Mouse (Mus musculus): Measurements from ENCODE around the gene Tcam1. TPM values are rescaled to one million over a fixed set of nuclear protein-coding genes. Genes with fewer than 3 reads are reported as not detected.
A peak's percentile ranks its signal among the peaks of the same experiment; 100 is the strongest.
"Not testable (repeated sequence)": the region's sequence is repeated elsewhere in the genome, so short reads cannot be mapped to it uniquely, and the experiment has no call there.

Tcam1 gene
- 0.34 and 0.43 TPM in 2 replicates for polyA plus RNA-seq (2015; fragmentation: Nextera tagmentation; extraction: Ambion mirVana)

DNA sequence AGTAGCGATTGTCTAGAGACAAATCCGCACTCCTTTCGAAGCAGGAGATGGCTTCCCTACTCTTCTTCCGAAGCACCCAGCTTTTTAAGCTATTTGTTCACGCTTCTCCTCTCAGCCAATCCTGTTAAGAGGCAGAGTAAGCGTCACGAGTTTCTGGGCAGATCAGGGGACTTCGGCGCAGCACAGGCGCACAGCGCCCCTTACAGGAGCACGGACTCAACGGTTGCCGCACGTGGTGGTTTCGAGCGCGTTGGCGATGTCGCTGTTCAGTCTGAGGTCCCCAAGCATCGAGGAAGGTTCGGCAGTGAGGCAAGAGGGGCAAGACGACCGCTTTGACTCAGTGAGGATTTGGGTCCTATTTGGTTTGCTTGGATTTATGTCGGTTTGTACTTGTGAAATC is at the start of gene Tcam1:
Gene Tcam1, plus strand, starts transcription at position 219 of the 400 bp plus-strand sequence.
- Histone ChIP-seq H3K4me3 (peak within 1 kb of the TSS; percentile 30), H3K27ac (no peak within 1 kb of the TSS), H3K36me3 (no peaks in the 10 kb centered on the region), H3K9ac (no peak within 1 kb of the TSS), H3K9me3 (no peaks in the 10 kb centered on the region), H3K27me3 (no peaks in the 10 kb centered on the region; the same call in 1 of the 2 replicates), H3K4me1 (peaks cover 35% of the 10 kb centered on the region), H3K4me2 (replicated peaks) (peak within 1 kb of the TSS; percentile 60)
- ATAC-seq (ENCODE audit: low FRiP score, low read depth), result peak; percentile 38; the same call in 1 of the 2 replicates
- 8% methylated on average over 25 of the region's 25 CpGs for WGBS

DNA sequence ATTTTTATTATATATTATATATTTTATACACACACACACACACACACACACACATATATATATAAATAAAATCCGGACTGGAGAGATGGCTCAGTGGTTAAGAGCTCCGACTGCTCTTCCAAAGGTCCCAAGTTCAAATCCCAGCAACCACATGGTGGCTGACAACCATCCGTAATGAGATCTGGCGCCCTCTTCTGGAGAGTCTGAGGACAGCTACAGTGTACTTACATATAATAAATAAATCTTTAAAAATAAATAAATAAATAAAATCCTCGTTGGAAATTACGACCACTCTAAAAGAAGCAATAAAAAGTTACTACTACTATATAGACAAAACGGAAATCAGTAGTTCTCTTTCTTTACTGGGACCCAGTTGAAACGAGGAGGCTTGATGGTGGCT is 42.5 kb upstream of the Tcam1 start:
- H3K36me3 ChIP-seq, result peaks cover 72% of the 10 kb centered on the region
- WGBS, result 66% methylated on average over 8 of the region's 8 CpGs
- not testable (repeated sequence) for H3K27ac ChIP-seq

DNA sequence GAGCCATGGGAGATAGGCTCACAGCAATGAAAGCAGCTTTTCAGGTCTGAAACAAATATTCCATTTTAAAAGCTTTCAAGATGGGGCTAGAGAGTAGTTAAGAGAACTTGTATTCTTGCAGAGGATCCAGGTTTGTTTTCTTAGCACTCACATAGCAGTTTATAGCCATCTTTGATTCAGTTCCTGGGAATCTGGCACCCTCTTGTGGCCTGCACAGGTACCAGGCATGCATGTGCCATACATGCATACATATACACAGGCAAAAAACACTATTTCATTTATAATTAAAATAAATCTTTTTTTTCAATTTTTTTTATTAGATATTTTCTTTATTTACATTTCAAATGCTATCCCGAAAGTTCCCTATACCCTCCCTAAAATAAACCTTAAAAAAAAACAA is 29.6 kb upstream of the Tcam1 start:
- H3K4me2 ChIP-seq (replicated peaks), result no peak overlapping the region
- H3K9me3 ChIP-seq, result 0 out of 2 replicates have a peak, but pooled peaks cover 4% of the 10 kb centered on the region
- no peak overlapping the region for H3K9ac ChIP-seq
- ATAC-seq (ENCODE audit: low FRiP score, low read depth), result no peak
- H3K4me1 ChIP-seq, result no peaks in the 10 kb centered on the region
- 93% methylated on average over 1 of the region's 1 CpGs for WGBS
- no peak overlapping the region for H3K4me3 ChIP-seq
- peaks cover 98% of the 10 kb centered on the region for H3K36me3 ChIP-seq
- no peak overlapping the region for H3K27ac ChIP-seq
- H3K27me3 ChIP-seq, result no peaks in the 10 kb centered on the region

More for the DNA sequence above, 42.5 kb upstream of the Tcam1 start:
- H3K4me2 ChIP-seq (replicated peaks); H3K4me3 ChIP-seq; H3K9ac ChIP-seq; ATAC-seq (ENCODE audit: low FRiP score, low read depth); H3K27me3 ChIP-seq; H3K4me1 ChIP-seq; H3K9me3 ChIP-seq: not testable (repeated sequence)

GRCm38 (mm10) chr11:106249326-106249725 is 27.1 kb upstream of the Tcam1 start:
- Histone ChIP-seq H3K4me1 (peaks cover under 1% of the 10 kb centered on the region; the same call in 1 of the 2 replicates), H3K9me3 (0 out of 2 replicates have a peak, but pooled peaks cover 4% of the 10 kb centered on the region), H3K36me3 (peaks cover 97% of the 10 kb centered on the region), H3K4me2 (replicated peaks) (no peak overlapping the region), H3K9ac (no peak overlapping the region), H3K4me3 (no peak overlapping the region), H3K27ac (no peak overlapping the region), H3K27me3 (no peaks in the 10 kb centered on the region)
- WGBS, result 87% methylated on average over 7 of the region's 7 CpGs
- ATAC-seq (ENCODE audit: low FRiP score, low read depth), result no peak

DNA sequence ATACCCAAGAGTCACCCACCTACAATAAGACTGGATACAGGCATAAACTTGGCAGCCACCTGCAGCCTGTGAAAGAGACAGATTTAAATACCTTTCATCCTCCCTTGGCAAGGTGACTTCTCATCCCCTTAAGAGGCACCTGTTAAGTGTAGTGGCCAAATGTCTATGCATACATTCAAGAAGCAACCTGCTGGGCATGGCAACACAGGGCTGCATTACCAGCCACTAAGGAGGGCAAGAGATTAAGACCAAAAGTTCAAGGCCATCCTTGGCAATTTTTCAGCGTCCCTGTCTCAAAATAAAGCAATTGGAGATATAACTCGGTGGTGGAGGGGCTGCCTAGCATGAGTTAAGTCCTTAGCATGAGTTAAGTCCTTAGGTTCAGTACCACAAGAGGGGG is 21.7 kb upstream of the Tcam1 start:
- Histone ChIP-seq H3K4me2 (replicated peaks) (peak overlapping the region; percentile 99), H3K27me3 (no peaks in the 10 kb centered on the region), H3K4me3 (peak overlapping the region; percentile 85), H3K9me3 (no peaks in the 10 kb centered on the region), H3K36me3 (peaks cover 71% of the 10 kb centered on the region), H3K27ac (no peak overlapping the region), H3K9ac (peak overlapping the region; percentile 91), H3K4me1 (peaks cover 20% of the 10 kb centered on the region)
- WGBS, result 11% methylated on average over 2 of the region's 2 CpGs
- no peak for ATAC-seq (ENCODE audit: low FRiP score, low read depth)

DNA sequence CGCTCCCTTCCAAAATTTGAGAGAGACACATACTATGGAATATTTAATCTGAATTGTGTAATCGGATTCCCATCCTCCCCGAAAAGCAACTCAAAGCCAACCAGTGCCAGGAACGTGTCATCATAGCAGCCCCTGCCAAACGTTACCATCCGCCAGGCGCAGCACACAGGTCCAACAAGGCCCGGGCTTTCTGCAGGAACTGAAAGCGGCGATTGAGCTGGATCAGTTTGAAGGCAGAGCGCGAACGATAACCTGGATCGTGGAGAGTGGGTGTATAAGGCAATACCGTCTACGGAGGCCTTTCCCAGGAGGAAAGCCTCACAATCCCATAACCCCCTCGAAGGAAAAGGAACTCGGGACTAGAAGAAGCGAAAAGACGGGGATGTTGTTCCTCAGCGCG is 21.3 kb upstream of the Tcam1 start:
- peak overlapping the region; percentile 91 for H3K9ac ChIP-seq
- no peaks in the 10 kb centered on the region for H3K9me3 ChIP-seq
- no peaks in the 10 kb centered on the region for H3K27me3 ChIP-seq
- 0 out of 2 replicates have a peak overlapping the region, but pooled peaks have one; percentile 55 for H3K27ac ChIP-seq
- ATAC-seq (ENCODE audit: low FRiP score, low read depth), result no peak
- peak overlapping the region; percentile 99 for H3K4me2 ChIP-seq (replicated peaks)
- H3K4me1 ChIP-seq, result peaks cover 20% of the 10 kb centered on the region
- H3K4me3 ChIP-seq, result peak overlapping the region; percentile 85
- H3K36me3 ChIP-seq, result peaks cover 69% of the 10 kb centered on the region
- WGBS, result 4% methylated on average over 22 of the region's 22 CpGs

DNA sequence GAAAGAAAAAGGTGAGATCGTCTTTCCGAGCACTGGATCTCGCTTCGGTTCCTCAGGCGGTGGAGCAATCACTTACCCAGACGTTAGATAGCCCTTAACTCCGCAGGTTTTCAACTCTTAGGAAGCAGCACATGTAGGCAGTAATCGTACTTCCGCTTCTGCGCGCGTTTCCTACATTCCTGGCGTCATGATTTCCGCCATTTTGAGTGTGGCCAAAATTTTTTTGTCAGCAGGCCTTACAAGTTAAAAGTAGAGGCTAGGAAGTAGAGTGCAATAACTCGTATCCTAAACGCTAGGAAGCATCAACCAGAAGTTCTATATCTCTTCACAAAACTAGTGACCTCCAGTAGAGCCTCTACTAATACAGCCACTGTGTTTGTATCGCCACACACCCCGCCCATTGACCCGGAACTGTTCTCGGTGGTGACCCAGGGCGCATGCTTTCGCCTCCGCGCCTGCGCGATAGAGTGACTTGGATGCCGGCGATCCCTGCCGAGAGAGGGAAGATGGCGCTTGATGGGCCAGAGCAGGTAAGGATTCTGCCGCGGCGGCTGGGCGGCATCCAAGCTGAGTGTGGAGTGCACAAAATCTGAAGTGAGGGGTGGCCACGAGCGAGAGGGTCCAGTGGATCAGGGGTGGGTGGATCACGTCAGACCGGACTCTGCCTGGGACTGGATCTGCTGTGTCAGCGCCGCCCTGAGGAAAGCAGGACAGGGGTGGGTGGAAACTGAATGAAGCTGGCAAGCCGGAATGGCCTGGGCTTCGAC is 20.6 kb upstream of the Tcam1 start, which contains the start of the genes Ftsj3 and Psmc5:
Gene Ftsj3, minus strand, starts transcription at position 395 of the 767 bp plus-strand sequence.
Gene Psmc5, plus strand, starts transcription at position 470 of the 767 bp plus-strand sequence.
- Histone ChIP-seq H3K4me2 (replicated peaks) (peak within 1 kb of the TSS; percentile 99), H3K9ac (peak within 1 kb of the TSS; percentile 91), H3K27me3 (no peaks in the 10 kb centered on the region), H3K4me3 (peak within 1 kb of the TSS; percentile 85), H3K4me1 (peaks cover 20% of the 10 kb centered on the region), H3K36me3 (peaks cover 66% of the 10 kb centered on the region), H3K27ac (peak within 1 kb of the TSS; percentile 58; the same call in 1 of the 2 replicates), H3K9me3 (no peaks in the 10 kb centered on the region)
- under 1% methylated on average over 42 of the region's 42 CpGs for WGBS
- ATAC-seq (ENCODE audit: low FRiP score, low read depth), result peak; percentile 97

DNA sequence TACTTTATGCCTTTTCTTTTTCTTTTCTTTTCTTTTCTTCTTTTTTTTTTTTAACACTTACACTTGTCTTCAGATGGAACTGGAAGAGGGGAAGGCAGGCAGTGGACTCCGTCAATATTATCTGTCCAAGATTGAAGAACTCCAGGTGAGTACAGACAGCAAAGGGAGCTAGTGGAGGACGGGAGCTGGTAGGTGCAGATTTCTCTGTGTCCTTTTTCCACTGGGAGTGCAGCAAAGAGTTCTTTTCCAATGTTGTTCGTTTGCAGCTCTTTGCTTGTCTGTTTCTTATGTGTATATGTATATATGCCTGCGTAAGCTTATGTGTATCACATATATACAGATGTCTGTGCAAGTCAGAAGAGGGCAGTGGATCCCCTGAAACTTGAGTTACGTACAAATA is 19.7 kb upstream of the Tcam1 start:
- no peak overlapping the region; the same call in 1 of the 2 replicates for H3K27ac ChIP-seq
- ATAC-seq (ENCODE audit: low FRiP score, low read depth), result no peak

GRCm38 (mm10) chr11:106260826-106261450 is 15.5 kb upstream of the Tcam1 start:
- ATAC-seq (ENCODE audit: low FRiP score, low read depth), result no peak
- Histone ChIP-seq H3K27me3 (no peaks in the 10 kb centered on the region), H3K36me3 (peaks cover 84% of the 10 kb centered on the region), H3K27ac (no peak overlapping the region), H3K9me3 (no peaks in the 10 kb centered on the region), H3K4me2 (replicated peaks) (no peak overlapping the region), H3K9ac (no peak overlapping the region), H3K4me1 (peaks cover 11% of the 10 kb centered on the region), H3K4me3 (no peak overlapping the region)
- 87% methylated on average over 14 of the region's 14 CpGs for WGBS

More for the DNA sequence above, 19.7 kb upstream of the Tcam1 start:
- H3K4me1 ChIP-seq, result peaks cover 20% of the 10 kb centered on the region
- peak overlapping the region; percentile 85 for H3K4me3 ChIP-seq
- 70% methylated on average over 5 of the region's 5 CpGs for WGBS
- no peaks in the 10 kb centered on the region for H3K9me3 ChIP-seq
- peak overlapping the region; percentile 99 for H3K4me2 ChIP-seq (replicated peaks)
- H3K9ac ChIP-seq, result peak overlapping the region; percentile 91
- H3K36me3 ChIP-seq, result peaks cover 66% of the 10 kb centered on the region
- H3K27me3 ChIP-seq, result no peaks in the 10 kb centered on the region

DNA sequence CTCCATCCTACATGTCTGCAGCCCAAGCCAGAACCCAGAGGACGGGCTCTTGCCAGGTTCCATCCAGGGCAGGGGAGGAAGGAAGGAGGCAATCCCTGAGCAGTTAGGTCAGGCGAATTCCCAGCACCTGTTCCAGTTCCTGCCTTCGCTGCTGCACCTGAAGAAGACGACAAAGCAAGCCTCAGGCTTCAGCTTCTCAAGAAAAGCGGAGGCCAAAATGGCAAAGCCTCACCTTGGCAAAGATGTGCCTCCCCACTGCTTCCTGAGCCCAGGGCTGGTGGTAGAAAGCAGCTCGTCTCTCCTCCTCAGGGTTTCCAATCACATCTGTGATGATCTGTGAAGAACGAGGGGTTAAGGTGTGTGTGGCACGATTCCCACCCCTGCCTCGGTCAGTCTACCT is 12.5 kb upstream of the Tcam1 start:
- Histone ChIP-seq H3K4me3 (no peak overlapping the region), H3K27ac (no peak overlapping the region), H3K4me2 (replicated peaks) (no peak overlapping the region), H3K36me3 (peaks cover 80% of the 10 kb centered on the region), H3K27me3 (no peaks in the 10 kb centered on the region), H3K4me1 (peaks cover 29% of the 10 kb centered on the region), H3K9me3 (no peaks in the 10 kb centered on the region), H3K9ac (no peak overlapping the region)
- WGBS, result 79% methylated on average over 9 of the region's 9 CpGs
- no peak for ATAC-seq (ENCODE audit: low FRiP score, low read depth)

DNA sequence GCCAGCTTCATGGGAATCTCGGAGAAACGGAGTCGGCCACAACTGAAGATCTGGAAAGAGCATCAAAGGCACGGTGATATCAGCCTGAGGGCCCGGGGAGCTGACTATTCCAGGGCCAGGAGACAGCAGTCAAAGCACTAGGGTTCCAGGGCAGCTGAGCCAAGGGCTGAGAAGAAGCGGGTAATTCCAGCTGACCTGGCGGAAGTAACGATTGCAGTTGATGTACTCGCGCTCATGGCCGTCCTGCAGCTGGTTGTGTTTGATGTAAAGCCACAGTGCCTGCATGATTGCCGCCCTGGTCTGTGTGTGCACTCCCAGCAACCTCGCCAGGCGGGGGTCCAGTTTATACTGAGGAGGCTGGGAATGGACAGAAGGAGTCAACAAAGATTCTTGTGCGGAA is 11.5 kb upstream of the Tcam1 start:
- no peak for ATAC-seq (ENCODE audit: low FRiP score, low read depth)
- Histone ChIP-seq H3K4me2 (replicated peaks) (no peak overlapping the region), H3K36me3 (peaks cover 70% of the 10 kb centered on the region), H3K4me1 (peaks cover 36% of the 10 kb centered on the region), H3K27me3 (no peaks in the 10 kb centered on the region), H3K4me3 (no peak overlapping the region), H3K9me3 (no peaks in the 10 kb centered on the region), H3K27ac (no peak overlapping the region), H3K9ac (no peak overlapping the region)
- 94% methylated on average over 15 of the region's 15 CpGs for WGBS

GRCm38 (mm10) chr11:106265570-106265969 is 10.9 kb upstream of the Tcam1 start:
- no peak overlapping the region for H3K27ac ChIP-seq
- no peaks in the 10 kb centered on the region for H3K9me3 ChIP-seq
- H3K4me3 ChIP-seq, result no peak overlapping the region
- H3K36me3 ChIP-seq, result peaks cover 68% of the 10 kb centered on the region
- WGBS, result 92% methylated on average over 4 of the region's 4 CpGs
- peaks cover 42% of the 10 kb centered on the region for H3K4me1 ChIP-seq
- no peak for ATAC-seq (ENCODE audit: low FRiP score, low read depth)
- no peaks in the 10 kb centered on the region for H3K27me3 ChIP-seq
- no peak overlapping the region for H3K4me2 ChIP-seq (replicated peaks)
- H3K9ac ChIP-seq, result no peak overlapping the region

Data from limb, embryonic 13.5 days (tissue).